Mouse (Mus musculus): ENCODE data around the gene Col27a1. TPM values are rescaled to one million over a fixed set of nuclear protein-coding genes. Genes with fewer than 3 reads are reported as not detected.
"Not testable (repeated sequence)": the region's sequence is repeated elsewhere in the genome, so short reads cannot be mapped to it uniquely, and the experiment has no call there.

The Col27a1 gene
- polyA plus RNA-seq, 1 experiment, result 14.1 TPM

DNA sequence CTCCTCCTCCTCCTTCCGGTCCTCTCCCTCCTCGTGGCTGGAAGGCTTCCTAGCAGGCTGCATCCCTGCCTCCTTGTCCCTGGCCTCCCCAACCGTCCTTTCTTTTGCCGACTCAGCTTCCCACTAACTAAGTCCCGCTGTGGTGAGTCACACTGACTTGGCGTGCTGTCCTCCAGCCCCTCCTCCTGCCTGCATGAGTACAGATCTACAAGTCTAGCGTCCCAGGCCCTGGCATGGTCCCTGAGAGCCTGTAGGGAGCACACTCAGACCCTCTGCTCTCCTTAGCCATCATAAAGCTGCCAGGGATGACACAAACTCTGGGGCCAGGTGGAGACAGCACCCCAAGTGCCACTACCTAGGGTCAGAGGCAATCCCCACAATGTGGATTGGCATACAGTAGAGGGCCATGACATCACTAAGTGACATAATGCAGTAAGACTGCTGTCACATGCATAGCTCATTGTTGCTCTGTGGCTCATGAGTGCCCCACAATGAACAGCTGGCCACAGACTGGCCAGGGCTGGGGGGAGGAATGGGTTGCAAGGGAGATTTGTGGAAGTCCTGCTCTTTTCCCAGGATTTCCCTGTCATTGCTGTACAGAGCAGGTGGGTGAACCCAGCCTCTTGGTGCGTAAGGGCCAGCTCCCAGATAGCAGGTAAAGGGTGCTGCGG, 102.4 kb downstream of the Col27a1 start:
- Histone ChIP-seq H3K4me1 (replicated peaks; ENCODE audit: control insufficient read depth, insufficient read depth, low read length) (no peaks in the 10 kb centered on the region), H3K27me3 (ENCODE audit: control insufficient read depth, insufficient read depth, low read length) (no peaks in the 10 kb centered on the region), H3K36me3 (ENCODE audit: control insufficient read depth, insufficient read depth, low read length) (no peaks in the 10 kb centered on the region), H3K27ac (ENCODE audit: control insufficient read depth, insufficient read depth, low read length) (no peak overlapping the region), H3K4me3 (ENCODE audit: control insufficient read depth, insufficient read depth, low read length) (no peak overlapping the region)
- WGBS, result 67% methylated on average over 9 of the region's 9 CpGs
- TF ChIP-seq POLR2A (IDR thresholded peaks at IDR 0.05; ENCODE audit: control insufficient read depth, extremely low read depth, insufficient read depth, low read length, poor library complexity), result no peak
- TF ChIP-seq CTCF (IDR thresholded peaks at IDR 0.05; ENCODE audit: borderline replicate concordance, control insufficient read depth, extremely low read depth, insufficient read depth, low read length, poor library complexity), result no peak
- no peak for DNase-seq

DNA sequence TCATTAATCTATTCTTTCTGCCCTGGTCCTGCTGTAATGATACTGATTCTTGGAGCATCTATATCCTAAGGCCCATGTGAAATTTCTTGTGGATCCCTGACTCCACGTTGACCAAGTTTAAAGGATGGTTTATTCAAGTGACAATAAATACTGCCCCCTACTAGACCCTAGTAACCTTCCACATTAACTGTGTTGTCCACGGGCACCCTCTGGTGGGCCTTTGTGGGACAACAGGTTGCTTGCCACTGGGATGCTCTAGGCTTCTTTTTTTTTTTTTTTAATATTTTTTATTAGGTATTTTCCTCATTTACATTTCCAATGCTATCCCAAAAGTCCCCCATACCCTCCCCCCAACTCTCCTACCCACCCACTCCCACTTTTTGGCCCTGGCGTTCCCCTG, 105.8 kb downstream of the Col27a1 start:
- WGBS, result 26% methylated on average over 3 of the region's 3 CpGs
- peak; percentile 74 for DNase-seq
- H3K36me3 ChIP-seq (ENCODE audit: control insufficient read depth, insufficient read depth, low read length); H3K4me1 ChIP-seq (replicated peaks; ENCODE audit: control insufficient read depth, insufficient read depth, low read length); H3K27me3 ChIP-seq (ENCODE audit: control insufficient read depth, insufficient read depth, low read length); H3K27ac ChIP-seq (ENCODE audit: control insufficient read depth, insufficient read depth, low read length); H3K4me3 ChIP-seq (ENCODE audit: control insufficient read depth, insufficient read depth, low read length): not testable (repeated sequence)

DNA sequence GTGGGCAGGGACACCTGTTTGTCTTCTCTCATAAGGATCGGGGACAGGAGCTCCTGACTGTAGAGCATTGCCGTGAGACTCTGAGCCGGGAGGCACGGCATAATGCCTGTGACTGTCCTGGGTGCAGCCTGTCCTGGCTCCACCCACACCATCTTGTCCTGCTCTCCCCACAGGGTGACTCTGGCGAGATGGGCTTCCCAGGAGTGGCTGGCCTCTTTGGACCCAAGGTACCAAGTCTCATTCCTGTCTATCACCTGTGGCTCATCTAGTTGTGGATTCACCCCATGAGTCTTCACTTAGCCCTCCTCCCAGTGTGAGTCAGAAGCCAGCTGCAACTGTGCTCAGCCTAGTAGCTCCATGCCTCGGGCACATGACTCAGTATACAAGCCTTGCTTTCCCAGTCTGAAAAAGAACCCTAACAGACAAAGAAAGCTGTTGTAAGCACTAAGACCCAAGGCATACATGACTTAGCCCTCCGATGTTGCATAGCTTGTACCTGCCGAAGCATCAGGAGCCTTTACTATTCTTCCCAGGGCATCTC, 109.5 kb downstream of the Col27a1 start:
- 96% methylated on average over 8 of the region's 8 CpGs for whole genome bisulfite sequencing
- Histone ChIP-seq H3K36me3 (ENCODE audit: control insufficient read depth, insufficient read depth, low read length) (no peaks in the 10 kb centered on the region), H3K27ac (ENCODE audit: control insufficient read depth, insufficient read depth, low read length) (no peak overlapping the region), H3K4me1 (replicated peaks; ENCODE audit: control insufficient read depth, insufficient read depth, low read length) (no peaks in the 10 kb centered on the region), H3K27me3 (ENCODE audit: control insufficient read depth, insufficient read depth, low read length) (no peaks in the 10 kb centered on the region), H3K4me3 (ENCODE audit: control insufficient read depth, insufficient read depth, low read length) (no peak overlapping the region)
- no peak for TF ChIP-seq CTCF (IDR thresholded peaks at IDR 0.05; ENCODE audit: borderline replicate concordance, control insufficient read depth, extremely low read depth, insufficient read depth, low read length, poor library complexity)
- no peak for TF ChIP-seq POLR2A (IDR thresholded peaks at IDR 0.05; ENCODE audit: control insufficient read depth, extremely low read depth, insufficient read depth, low read length, poor library complexity)
- DNase-seq, result no peak

DNA sequence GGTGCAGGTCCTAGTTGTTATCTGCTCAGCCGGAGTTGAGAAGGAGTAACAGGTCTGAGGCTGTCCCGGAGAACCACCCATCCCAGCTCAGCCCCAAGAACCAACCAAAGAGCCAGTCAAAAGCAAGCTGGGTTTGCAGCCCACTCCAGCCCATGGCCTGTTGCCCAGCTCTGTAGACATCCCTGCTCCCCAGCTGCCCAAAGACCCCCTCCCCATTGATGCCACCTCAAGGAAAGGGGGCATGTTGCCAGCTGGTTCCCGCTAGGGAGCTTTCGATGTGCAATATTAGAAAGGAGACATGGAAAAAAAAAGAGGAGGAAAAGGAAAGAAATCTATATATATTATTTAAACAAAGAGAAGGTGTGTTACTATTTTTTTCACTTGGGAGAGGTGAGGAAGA, 119.6 kb downstream of the Col27a1 start:
- TF ChIP-seq POLR2A (IDR thresholded peaks at IDR 0.05; ENCODE audit: control insufficient read depth, extremely low read depth, insufficient read depth, low read length, poor library complexity), result no peak
- TF ChIP-seq CTCF (IDR thresholded peaks at IDR 0.05; ENCODE audit: borderline replicate concordance, control insufficient read depth, extremely low read depth, insufficient read depth, low read length, poor library complexity), result no peak
- WGBS, result 98% methylated on average over 4 of the region's 4 CpGs

DNA sequence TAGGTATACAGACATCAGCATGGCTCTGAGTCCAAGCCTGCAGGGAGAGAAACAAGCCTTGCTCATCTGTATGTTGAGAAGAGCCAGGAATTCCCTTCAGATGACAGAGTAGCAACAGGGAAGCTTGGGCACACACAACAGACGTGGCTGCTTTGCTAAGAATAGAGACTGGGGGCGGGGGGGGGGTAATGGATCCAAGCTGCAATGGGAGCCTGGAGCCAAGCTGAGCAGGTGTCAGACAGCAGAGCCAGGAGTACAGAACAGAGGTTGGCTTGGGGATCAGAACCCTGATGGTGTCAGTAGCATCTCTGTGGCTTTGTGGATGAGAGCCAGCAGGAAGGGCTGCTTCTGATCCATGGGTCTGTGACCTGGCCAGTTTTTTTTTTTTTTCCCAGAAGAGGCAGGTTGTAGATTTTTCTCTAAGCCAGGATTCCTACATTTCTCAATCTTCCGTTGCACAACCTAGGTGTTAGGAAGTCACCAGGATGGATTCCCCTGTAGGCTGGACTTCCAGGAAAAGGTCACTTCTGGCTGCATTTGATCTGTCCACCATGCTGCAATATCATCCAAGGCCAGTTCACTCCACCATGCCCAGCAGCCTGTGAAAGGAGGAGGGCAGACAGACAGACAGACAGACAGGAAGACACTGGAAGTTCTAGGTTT, 124.7 kb downstream of the Col27a1 start:
- WGBS, result 86% methylated on average over 3 of the region's 3 CpGs
- Histone ChIP-seq H3K4me3 (ENCODE audit: control insufficient read depth, insufficient read depth, low read length) (no peak overlapping the region), H3K27me3 (ENCODE audit: control insufficient read depth, insufficient read depth, low read length) (no peaks in the 10 kb centered on the region), H3K4me1 (replicated peaks; ENCODE audit: control insufficient read depth, insufficient read depth, low read length) (no peaks in the 10 kb centered on the region), H3K27ac (ENCODE audit: control insufficient read depth, insufficient read depth, low read length) (no peak overlapping the region), H3K36me3 (ENCODE audit: control insufficient read depth, insufficient read depth, low read length) (no peaks in the 10 kb centered on the region)
- TF ChIP-seq CTCF (IDR thresholded peaks at IDR 0.05; ENCODE audit: borderline replicate concordance, control insufficient read depth, extremely low read depth, insufficient read depth, low read length, poor library complexity) (no peak), POLR2A (IDR thresholded peaks at IDR 0.05; ENCODE audit: control insufficient read depth, extremely low read depth, insufficient read depth, low read length, poor library complexity) (no peak)
- DNase-seq, result no peak

More for the DNA sequence above, 119.6 kb downstream of the Col27a1 start:
- H3K4me1 ChIP-seq (replicated peaks; ENCODE audit: control insufficient read depth, insufficient read depth, low read length), result no peaks in the 10 kb centered on the region
- DNase-seq, result no peak
- no peaks in the 10 kb centered on the region for H3K27me3 ChIP-seq (ENCODE audit: control insufficient read depth, insufficient read depth, low read length)
- no peaks in the 10 kb centered on the region for H3K36me3 ChIP-seq (ENCODE audit: control insufficient read depth, insufficient read depth, low read length)
- no peak overlapping the region for H3K4me3 ChIP-seq (ENCODE audit: control insufficient read depth, insufficient read depth, low read length)
- H3K27ac ChIP-seq (ENCODE audit: control insufficient read depth, insufficient read depth, low read length), result no peak overlapping the region

DNA sequence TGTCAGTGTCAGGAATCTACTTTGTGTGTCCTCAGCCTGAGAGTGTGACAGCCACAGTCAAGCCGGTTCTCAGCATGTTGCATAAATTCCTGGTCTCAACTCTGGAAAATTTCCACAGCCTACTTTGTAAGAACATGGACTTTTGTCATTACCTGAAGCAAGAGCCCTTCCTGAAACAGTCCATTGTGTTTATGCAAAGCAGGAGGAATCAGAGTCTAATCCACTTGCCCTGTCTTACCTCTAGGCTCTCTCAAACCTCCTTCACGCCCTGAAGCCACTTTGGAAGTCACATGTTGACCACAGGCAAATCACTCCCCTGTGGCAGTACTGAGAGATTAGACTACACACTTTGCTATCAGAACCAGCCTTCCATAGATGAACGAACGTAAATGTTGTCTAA, 128.7 kb downstream of the Col27a1 start:
- WGBS, result 89% methylated on average over 4 of the region's 4 CpGs
- TF ChIP-seq POLR2A (IDR thresholded peaks at IDR 0.05; ENCODE audit: control insufficient read depth, extremely low read depth, insufficient read depth, low read length, poor library complexity), result no peak
- no peak for TF ChIP-seq CTCF (IDR thresholded peaks at IDR 0.05; ENCODE audit: borderline replicate concordance, control insufficient read depth, extremely low read depth, insufficient read depth, low read length, poor library complexity)
- H3K27me3 ChIP-seq (ENCODE audit: control insufficient read depth, insufficient read depth, low read length), result no peaks in the 10 kb centered on the region
- no peaks in the 10 kb centered on the region for H3K4me1 ChIP-seq (replicated peaks; ENCODE audit: control insufficient read depth, insufficient read depth, low read length)
- no peak overlapping the region for H3K27ac ChIP-seq (ENCODE audit: control insufficient read depth, insufficient read depth, low read length)
- no peak overlapping the region for H3K4me3 ChIP-seq (ENCODE audit: control insufficient read depth, insufficient read depth, low read length)
- no peak for DNase-seq
- no peaks in the 10 kb centered on the region for H3K36me3 ChIP-seq (ENCODE audit: control insufficient read depth, insufficient read depth, low read length)
